Mouse (Mus musculus) cerebellum, adult 2 months (tissue): ENCODE measurements around the gene Pyroxd1.

Source experiments
- CTCF ChIP-seq: fragments of 200-500 bp; IDR thresholded peaks from 2 replicates; pipeline ENCODE4 v1.5.1; 2011; ENCODE audit warnings: low read depth, mild to moderate bottlenecking, control low read depth, low read length, moderate library complexity, borderline replicate concordance; ENCODE audit not compliant: insufficient read depth
- POLR2A ChIP-seq: fragments of 200-500 bp; IDR thresholded peaks from 2 replicates; pipeline ENCODE4 v1.6.1; 2011; ENCODE audit warnings: low read length, control low read depth, borderline replicate concordance; ENCODE audit not compliant: insufficient read depth

DNA sequence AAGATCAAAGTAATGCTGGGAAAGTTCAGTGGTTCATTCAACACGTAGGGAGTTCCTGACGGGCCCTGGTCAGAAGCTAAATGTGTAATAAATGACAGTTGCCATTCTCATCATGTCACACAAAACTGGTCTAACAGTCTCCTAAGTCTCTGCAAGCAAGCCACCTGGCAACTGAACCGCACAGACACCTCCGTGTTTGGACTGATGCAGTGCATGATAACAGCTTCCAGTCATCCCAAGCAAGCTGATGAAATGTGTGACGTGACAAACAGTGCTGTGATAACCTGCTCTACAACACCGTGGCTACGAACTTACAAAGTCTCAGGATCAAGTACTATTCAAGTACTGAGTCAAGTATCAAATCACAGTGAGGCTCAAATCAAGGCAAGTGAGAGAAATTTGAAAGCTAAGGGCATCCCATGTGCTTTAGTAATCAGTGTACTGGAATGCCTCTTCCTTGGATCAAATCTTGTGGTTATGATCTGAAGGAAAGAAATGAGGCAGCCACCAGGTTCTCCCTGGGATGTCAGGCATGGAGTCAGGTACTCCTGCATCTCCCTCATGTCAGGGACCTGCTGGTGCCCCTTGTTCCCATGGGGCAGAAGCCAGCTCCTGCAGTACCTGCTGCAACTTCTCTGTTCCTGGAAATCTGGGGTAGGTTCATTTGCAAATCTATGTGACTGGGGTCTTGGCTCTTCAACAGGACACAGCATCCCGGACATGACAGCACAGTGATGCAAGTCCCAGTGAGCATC is 33.3 kb downstream of the Pyroxd1 start:
- TF ChIP-seq POLR2A (no peak), CTCF (no peak)
